Mouse (Mus musculus): ENCODE measurements at regions not wholly inside any gene's neighbourhood (a gene's known extent, or its start where the extent isn't known, plus 50 kb on each side); places are given as distances from the start of the nearest gene placed in this dataset.

- H3K4me1 ChIP-seq (ENCODE audit: control insufficient read depth in 2 of 2, insufficient read depth in 2 of 2, low read length in 2 of 2, poor library complexity in 1 of 2), result no peaks in the 10 kb centered on the region
- no peaks in the 10 kb centered on the region for H3K9me3 ChIP-seq (ENCODE audit: control insufficient read depth, insufficient read depth, low read depth, low read length)
- DNase-seq (ENCODE audit: low read depth, low spot score), result no peak
- no peaks in the 10 kb centered on the region for H3K36me3 ChIP-seq (ENCODE audit: control insufficient read depth, insufficient read depth, low read length, poor library complexity, severe bottlenecking)
- H3K4me3 ChIP-seq (ENCODE audit: insufficient read depth in 1 of 2, low read depth in 1 of 2, low read length in 2 of 2, poor library complexity in 1 of 2, severe bottlenecking in 1 of 2), result no peak overlapping the region
- no peak overlapping the region for H3K9ac ChIP-seq (ENCODE audit: insufficient read depth, low read depth, low read length, poor library complexity, severe bottlenecking)
- no peak for TF ChIP-seq HCFC1 (IDR thresholded peaks at IDR 0.05; ENCODE audit: borderline replicate concordance, insufficient read depth, low read length)
- no peak for TF ChIP-seq ZC3H11A (IDR thresholded peaks at IDR 0.05; ENCODE audit: borderline replicate concordance, low read depth, low read length)
- no peak for TF ChIP-seq ZNF384 (IDR thresholded peaks at IDR 0.05; ENCODE audit: low read depth, low read length)
- TF ChIP-seq CHD2 (IDR thresholded peaks at IDR 0.05; ENCODE audit: low read depth, low read length), result no peak
- no peak for TF ChIP-seq MAFK (IDR thresholded peaks at IDR 0.05; ENCODE audit: insufficient read depth, low read depth, low read length)
- no peak overlapping the region for H3K27ac ChIP-seq (ENCODE audit: insufficient read depth, low read depth, low read length, poor library complexity, severe bottlenecking)
- in situ Hi-C loops (cut with MboI; ENCODE audit: low sequenced_read_pairs in 2 of 2, unreplicated experiment in 2 of 2), result no loop called here
Observed at GRCm38 (mm10) chr13:28878692-28879091, 74.8 kb downstream of the Sox4 start.

- H3K36me3 ChIP-seq (ENCODE audit: control insufficient read depth, insufficient read depth, low read length, poor library complexity, severe bottlenecking), result no peaks in the 10 kb centered on the region
- H3K4me1 ChIP-seq (ENCODE audit: control insufficient read depth in 2 of 2, insufficient read depth in 2 of 2, low read length in 2 of 2, poor library complexity in 1 of 2), result no peaks in the 10 kb centered on the region
- no peaks in the 10 kb centered on the region for H3K9me3 ChIP-seq (ENCODE audit: control insufficient read depth, insufficient read depth, low read depth, low read length)
- no peak overlapping the region for H3K9ac ChIP-seq (ENCODE audit: insufficient read depth, low read depth, low read length, poor library complexity, severe bottlenecking)
- no peak for DNase-seq (ENCODE audit: low read depth, low spot score)
- H3K4me3 ChIP-seq (ENCODE audit: insufficient read depth in 1 of 2, low read depth in 1 of 2, low read length in 2 of 2, poor library complexity in 1 of 2, severe bottlenecking in 1 of 2), result no peak overlapping the region
- TF ChIP-seq HCFC1 (IDR thresholded peaks at IDR 0.05; ENCODE audit: borderline replicate concordance, insufficient read depth, low read length) (no peak), CHD2 (IDR thresholded peaks at IDR 0.05; ENCODE audit: low read depth, low read length) (no peak), ZNF384 (IDR thresholded peaks at IDR 0.05; ENCODE audit: low read depth, low read length) (no peak), MAFK (IDR thresholded peaks at IDR 0.05; ENCODE audit: insufficient read depth, low read depth, low read length) (no peak), ZC3H11A (IDR thresholded peaks at IDR 0.05; ENCODE audit: borderline replicate concordance, low read depth, low read length) (no peak)
- H3K27ac ChIP-seq (ENCODE audit: insufficient read depth, low read depth, low read length, poor library complexity, severe bottlenecking), result no peak overlapping the region
- in situ Hi-C loops (cut with MboI; ENCODE audit: low sequenced_read_pairs in 2 of 2, unreplicated experiment in 2 of 2), result no loop called here
Observed at GRCm38 (mm10) chr13:28876771-28877170, 76.7 kb downstream of the Sox4 start.

- Histone ChIP-seq H3K27ac (ENCODE audit: insufficient read depth, low read depth, low read length, poor library complexity, severe bottlenecking) (no peak overlapping the region), H3K4me3 (ENCODE audit: insufficient read depth in 1 of 2, low read depth in 1 of 2, low read length in 2 of 2, poor library complexity in 1 of 2, severe bottlenecking in 1 of 2) (no peak overlapping the region), H3K9ac (ENCODE audit: insufficient read depth, low read depth, low read length, poor library complexity, severe bottlenecking) (no peak overlapping the region), H3K36me3 (ENCODE audit: control insufficient read depth, insufficient read depth, low read length, poor library complexity, severe bottlenecking) (no peaks in the 10 kb centered on the region), H3K9me3 (ENCODE audit: control insufficient read depth, insufficient read depth, low read depth, low read length) (no peaks in the 10 kb centered on the region), H3K4me1 (ENCODE audit: control insufficient read depth in 2 of 2, insufficient read depth in 2 of 2, low read length in 2 of 2, poor library complexity in 1 of 2) (peaks cover 0 to 9% of the 10 kb centered on the region in 2 experiments; a peak in 2 of 4 replicates)
- DNase-seq (ENCODE audit: low read depth, low spot score), result no peak
- TF ChIP-seq CHD2 (IDR thresholded peaks at IDR 0.05; ENCODE audit: low read depth, low read length) (no peak), ZC3H11A (IDR thresholded peaks at IDR 0.05; ENCODE audit: borderline replicate concordance, low read depth, low read length) (no peak), HCFC1 (IDR thresholded peaks at IDR 0.05; ENCODE audit: borderline replicate concordance, insufficient read depth, low read length) (no peak), ZNF384 (IDR thresholded peaks at IDR 0.05; ENCODE audit: low read depth, low read length) (no peak), MAFK (IDR thresholded peaks at IDR 0.05; ENCODE audit: insufficient read depth, low read depth, low read length) (no peak)
- in situ Hi-C loops (cut with MboI; ENCODE audit: low sequenced_read_pairs in 2 of 2, unreplicated experiment in 2 of 2), result no loop called here
Observed at GRCm38 (mm10) chr13:28870681-28871080, 82.8 kb downstream of the Sox4 start.

- H3K9me3 ChIP-seq (ENCODE audit: control insufficient read depth, insufficient read depth, low read depth, low read length), result no peaks in the 10 kb centered on the region
- DNase-seq (ENCODE audit: low read depth, low spot score), result no peak
- H3K4me3 ChIP-seq (ENCODE audit: insufficient read depth in 1 of 2, low read depth in 1 of 2, low read length in 2 of 2, poor library complexity in 1 of 2, severe bottlenecking in 1 of 2), result no peak overlapping the region
- H3K4me1 ChIP-seq (ENCODE audit: control insufficient read depth in 2 of 2, insufficient read depth in 2 of 2, low read length in 2 of 2, poor library complexity in 1 of 2), result peaks cover 0 to 9% of the 10 kb centered on the region in 2 experiments; a peak in 2 of 4 replicates
- no peaks in the 10 kb centered on the region for H3K36me3 ChIP-seq (ENCODE audit: control insufficient read depth, insufficient read depth, low read length, poor library complexity, severe bottlenecking)
- H3K27ac ChIP-seq (ENCODE audit: insufficient read depth, low read depth, low read length, poor library complexity, severe bottlenecking), result no peak overlapping the region
- in situ Hi-C loops (cut with MboI; ENCODE audit: low sequenced_read_pairs in 2 of 2, unreplicated experiment in 2 of 2), result no loop called here
- TF ChIP-seq MAFK (IDR thresholded peaks at IDR 0.05; ENCODE audit: insufficient read depth, low read depth, low read length) (no peak), ZNF384 (IDR thresholded peaks at IDR 0.05; ENCODE audit: low read depth, low read length) (no peak), HCFC1 (IDR thresholded peaks at IDR 0.05; ENCODE audit: borderline replicate concordance, insufficient read depth, low read length) (no peak), ZC3H11A (IDR thresholded peaks at IDR 0.05; ENCODE audit: borderline replicate concordance, low read depth, low read length) (no peak), CHD2 (IDR thresholded peaks at IDR 0.05; ENCODE audit: low read depth, low read length) (no peak)
- H3K9ac ChIP-seq (ENCODE audit: insufficient read depth, low read depth, low read length, poor library complexity, severe bottlenecking), result no peak overlapping the region
Observed at GRCm38 (mm10) chr13:28867210-28867609, 86.3 kb downstream of the Sox4 start.

- DNase-seq (ENCODE audit: low read depth, low spot score), result no peak
- Histone ChIP-seq H3K9me3 (ENCODE audit: control insufficient read depth, insufficient read depth, low read depth, low read length) (no peaks in the 10 kb centered on the region), H3K4me3 (ENCODE audit: insufficient read depth in 1 of 2, low read depth in 1 of 2, low read length in 2 of 2, poor library complexity in 1 of 2, severe bottlenecking in 1 of 2) (no peak overlapping the region), H3K9ac (ENCODE audit: insufficient read depth, low read depth, low read length, poor library complexity, severe bottlenecking) (no peak overlapping the region), H3K27ac (ENCODE audit: insufficient read depth, low read depth, low read length, poor library complexity, severe bottlenecking) (no peak overlapping the region), H3K4me1 (ENCODE audit: control insufficient read depth in 2 of 2, insufficient read depth in 2 of 2, low read length in 2 of 2, poor library complexity in 1 of 2) (peaks cover 0 to 9% of the 10 kb centered on the region in 2 experiments; a peak in 2 of 4 replicates), H3K36me3 (ENCODE audit: control insufficient read depth, insufficient read depth, low read length, poor library complexity, severe bottlenecking) (no peaks in the 10 kb centered on the region)
- TF ChIP-seq MAFK (IDR thresholded peaks at IDR 0.05; ENCODE audit: insufficient read depth, low read depth, low read length) (no peak), ZNF384 (IDR thresholded peaks at IDR 0.05; ENCODE audit: low read depth, low read length) (no peak), HCFC1 (IDR thresholded peaks at IDR 0.05; ENCODE audit: borderline replicate concordance, insufficient read depth, low read length) (no peak), CHD2 (IDR thresholded peaks at IDR 0.05; ENCODE audit: low read depth, low read length) (no peak), ZC3H11A (IDR thresholded peaks at IDR 0.05; ENCODE audit: borderline replicate concordance, low read depth, low read length) (no peak)
- in situ Hi-C loops (cut with MboI; ENCODE audit: low sequenced_read_pairs in 2 of 2, unreplicated experiment in 2 of 2), result no loop called here
Observed at GRCm38 (mm10) chr13:28866686-28867085, 86.8 kb downstream of the Sox4 start.

Measured in ES-E14 (cell line).